Mouse (Mus musculus): ENCODE measurements around the gene Rhbdl1.

DNA sequence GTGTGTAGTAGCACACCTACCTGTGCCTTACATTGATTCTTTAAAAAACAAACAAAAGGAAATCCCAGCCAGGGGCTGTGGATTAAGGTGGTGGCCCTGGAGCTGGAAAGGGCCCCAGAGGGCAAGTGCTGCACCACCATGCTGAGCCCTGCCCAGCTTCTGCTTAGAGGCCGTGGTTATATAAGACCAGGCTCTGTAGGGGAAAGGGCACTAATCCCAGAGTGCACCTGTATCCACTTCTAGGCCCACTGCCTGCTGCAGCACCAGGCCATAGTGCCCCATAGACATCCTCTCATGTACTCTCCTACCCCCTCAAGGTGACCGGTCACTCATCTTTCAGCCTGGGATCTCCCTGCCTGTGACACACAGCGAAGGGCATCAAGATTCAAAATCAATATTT lies 29.1 kb upstream of the Rhbdl1 start:
- TF ChIP-seq CTCF (IDR thresholded peaks at IDR 0.05; ENCODE audit: low read depth, low read length) = no peak
- TF ChIP-seq GATA1 (IDR thresholded peaks at IDR 0.05; ENCODE audit: borderline replicate concordance, low read length) = no peak
